Mouse (Mus musculus) cerebellum, adult 11 months (tissue): ENCODE data around the gene Tmem63b.

Experiments used
- DNase-seq: peaks from one replicate; pipeline ENCODE4 v3.0.0; 2022

Tmem63b gene

GRCm38 (mm10) chr17:45618941-45619385 lies 67.7 kb downstream of the Tmem63b start:
- no peak for DNase-seq

- no peak for DNase-seq
Observed at GRCm38 (mm10) chr17:45617655-45618054, 69.0 kb downstream of the Tmem63b start.

GRCm38 (mm10) chr17:45616679-45617078 lies 70.0 kb downstream of the Tmem63b start:
- no peak for DNase-seq

GRCm38 (mm10) chr17:45616046-45616650 lies 70.6 kb downstream of the Tmem63b start:
- no peak for DNase-seq

GRCm38 (mm10) chr17:45612921-45613320 lies 73.8 kb downstream of the Tmem63b start:
- no peak for DNase-seq

- DNase-seq: no peak
Observed at GRCm38 (mm10) chr17:45612008-45612407, 74.7 kb downstream of the Tmem63b start.
